Mouse (Mus musculus) heart, adult 8-10 months (tissue): ENCODE measurements at regions not wholly inside any gene's neighbourhood (a gene's known extent, or its start where the extent isn't known, plus 50 kb on each side); places are given as distances from the start of the nearest gene placed in this dataset.

Source experiments
- DNase-seq: peaks from one replicate; pipeline ENCODE4 v3.0.0; 2022; ENCODE audit warnings: low spot score

DNA sequence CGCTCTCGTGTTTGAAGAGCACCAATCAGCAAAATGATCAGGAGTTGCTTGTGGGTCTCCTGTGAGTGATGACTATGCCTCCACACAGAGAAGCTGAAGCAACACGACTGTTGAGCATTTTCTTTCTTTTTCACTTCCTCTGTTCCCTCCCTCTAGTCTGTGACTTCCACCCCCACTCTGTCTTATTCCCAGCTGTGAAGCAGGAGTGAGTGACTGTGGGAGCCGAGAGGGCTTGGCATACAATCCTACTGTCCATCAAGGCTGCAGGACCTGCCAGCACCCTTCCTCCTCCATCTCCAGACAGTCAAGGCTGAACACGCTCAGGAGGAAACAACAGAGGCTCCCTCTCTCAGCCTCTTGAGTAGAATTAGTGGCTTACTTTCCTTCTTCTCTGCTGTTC, 401.3 kb downstream of the Plcl1 start:
- peak; percentile 21 for DNase-seq

DNA sequence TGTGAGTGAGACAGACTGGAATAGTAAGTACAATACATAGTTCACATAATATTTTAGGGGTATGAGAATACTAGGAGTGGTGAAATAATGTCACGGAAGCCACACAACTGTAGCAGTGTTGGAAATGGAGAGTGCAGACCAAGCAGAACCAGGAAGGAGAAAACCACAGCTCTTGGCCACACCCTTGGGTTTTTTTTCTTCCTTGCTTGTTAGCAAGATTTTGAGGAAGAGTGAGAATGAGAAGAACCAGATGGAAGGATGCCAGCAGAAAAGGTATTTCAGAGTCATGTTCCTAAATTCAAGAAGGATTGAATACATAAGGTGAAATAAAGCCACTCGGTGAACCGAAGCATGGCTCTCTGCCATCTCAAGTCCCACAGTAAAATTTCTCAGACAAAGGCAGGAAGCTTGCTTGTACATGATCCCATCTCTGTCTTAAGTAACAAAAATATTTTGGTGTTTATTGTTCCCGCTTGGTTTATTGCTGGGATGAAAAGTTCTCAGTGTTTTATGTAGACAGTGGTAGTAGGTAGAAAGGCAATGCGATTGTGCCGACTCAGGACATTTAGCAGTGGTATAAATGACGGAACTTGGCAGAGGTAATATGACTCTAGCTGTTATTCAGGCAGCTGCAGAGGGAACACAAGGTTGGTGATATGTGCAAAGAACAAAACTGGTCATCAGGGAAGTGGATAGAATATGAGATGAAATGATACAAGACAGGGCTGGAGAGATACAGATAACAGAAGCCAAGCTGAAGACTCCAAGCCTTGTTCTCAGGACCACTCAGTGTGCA, 403.2 kb downstream of the Plcl1 start:
- DNase-seq: peak; percentile 32

DNA sequence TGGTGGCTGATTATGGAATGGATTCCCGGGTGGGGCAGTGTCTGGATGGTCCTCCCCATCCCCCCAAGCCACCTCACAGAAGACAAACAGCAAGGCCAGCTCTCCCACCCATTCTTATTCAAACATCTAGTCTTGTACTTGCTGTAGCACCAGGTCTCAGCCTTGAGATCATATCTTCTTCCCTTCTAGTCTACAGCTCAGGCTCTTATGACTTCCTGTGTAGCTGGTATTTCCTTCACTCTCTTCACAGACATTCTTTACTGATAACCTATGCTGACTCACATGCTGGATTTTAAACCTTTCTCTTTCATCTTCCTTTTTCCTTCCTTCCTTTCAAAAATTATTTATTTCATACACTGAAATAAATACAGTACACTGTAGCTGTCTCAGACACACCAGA, 406.8 kb downstream of the Plcl1 start:
- DNase-seq: no peak

- DNase-seq: no peak
Observed at GRCm38 (mm10) chr1:55820866-55821500, 415.3 kb downstream of the Plcl1 start.

- DNase-seq: no peak
Observed at GRCm38 (mm10) chr1:55822599-55822998, 416.9 kb downstream of the Plcl1 start.

DNA sequence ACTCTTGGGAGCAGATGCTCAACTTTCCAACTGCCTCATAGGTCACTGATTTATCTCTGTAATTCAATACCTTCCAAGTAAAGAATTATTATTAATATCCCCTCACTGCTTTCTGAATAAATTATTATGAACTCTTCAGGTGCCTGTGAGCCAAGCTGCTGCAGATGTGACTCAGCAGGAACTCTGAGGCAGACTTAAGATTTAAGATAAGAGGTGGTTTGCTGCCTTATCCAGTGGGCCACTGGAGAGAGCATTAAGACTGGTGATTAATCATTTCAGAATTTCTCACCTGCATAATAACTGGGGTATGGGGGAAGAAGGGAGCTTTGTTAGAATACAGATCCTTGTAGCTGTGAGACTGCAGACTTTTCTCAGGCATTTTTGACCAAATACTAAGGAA, 421.5 kb downstream of the Plcl1 start:
- no peak for DNase-seq

DNA sequence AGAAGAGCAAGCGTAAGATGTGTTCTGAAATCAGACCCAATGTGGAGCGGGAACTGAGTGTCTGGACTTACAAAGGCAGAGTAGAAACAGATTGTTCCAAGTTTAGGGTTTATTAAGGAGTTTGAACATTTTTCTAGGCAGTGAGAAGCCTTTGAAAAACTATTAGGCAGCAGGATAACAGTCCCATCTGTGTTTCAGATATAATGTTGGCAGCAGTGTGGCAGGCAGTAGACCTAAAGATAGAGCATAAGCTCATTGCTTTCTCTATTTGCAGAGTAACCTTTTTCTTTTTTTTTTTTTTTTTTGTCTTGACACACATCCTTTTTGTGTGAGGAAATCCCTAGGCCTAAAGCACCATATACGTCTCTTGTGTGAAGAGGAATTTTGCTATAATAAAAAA, 429.6 kb downstream of the Plcl1 start:
- no peak for DNase-seq

- DNase-seq: no peak
Observed at GRCm38 (mm10) chr1:55836750-55837149, 431.0 kb downstream of the Plcl1 start.

DNA sequence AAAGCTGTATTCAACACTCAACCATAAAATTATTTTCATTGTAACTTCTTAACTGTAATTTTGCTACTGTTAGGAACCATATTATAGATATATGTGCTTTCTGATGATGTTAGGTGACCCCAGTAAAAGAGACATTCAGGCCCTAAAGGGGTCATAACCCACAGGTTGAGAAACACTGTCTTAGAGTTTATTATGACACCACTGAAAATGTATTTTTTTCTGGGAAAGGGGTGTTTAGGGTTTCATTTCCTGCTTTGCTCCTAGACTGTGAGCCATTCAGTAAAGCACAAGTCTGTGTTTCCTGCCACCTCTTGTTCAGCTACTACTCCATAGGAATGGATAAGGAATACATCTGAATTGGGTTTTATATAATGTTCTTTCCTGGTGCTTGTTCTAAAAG, 431.6 kb downstream of the Plcl1 start:
- no peak for DNase-seq

- peak; percentile 55 for DNase-seq
Observed at GRCm38 (mm10) chr1:55838168-55838567, 432.4 kb downstream of the Plcl1 start.

GRCm38 (mm10) chr1:55848806-55849205, 443.1 kb downstream of the Plcl1 start:
- no peak for DNase-seq

DNA sequence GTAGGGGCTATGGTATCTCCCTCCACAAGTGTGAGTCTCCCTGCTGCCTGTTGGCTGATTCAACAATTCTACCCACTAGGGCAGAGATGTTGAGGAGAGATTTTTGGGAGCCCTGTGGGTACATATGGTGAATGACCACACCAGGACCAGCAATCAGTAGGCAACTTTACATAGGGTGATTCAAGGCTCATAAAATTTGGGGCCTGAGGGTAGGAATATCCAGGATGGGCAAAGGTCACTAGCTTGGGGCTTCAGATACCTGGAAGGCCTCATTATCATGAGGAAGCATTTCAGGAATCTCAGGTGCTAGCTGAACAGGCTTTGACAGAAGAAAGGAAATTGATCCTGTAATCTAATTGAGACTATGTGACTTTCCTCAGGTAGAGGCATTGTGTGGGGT, 446.6 kb downstream of the Plcl1 start:
- DNase-seq: no peak

GRCm38 (mm10) chr1:55859113-55859512, 453.4 kb downstream of the Plcl1 start:
- DNase-seq: no peak

- DNase-seq: no peak
Observed at GRCm38 (mm10) chr1:55863113-55863512, 457.4 kb downstream of the Plcl1 start.

GRCm38 (mm10) chr1:55865274-55865673, 459.6 kb downstream of the Plcl1 start:
- DNase-seq: no peak

- DNase-seq: no peak
Observed at GRCm38 (mm10) chr1:55866677-55867076, 461.0 kb downstream of the Plcl1 start.

- no peak for DNase-seq
Observed at GRCm38 (mm10) chr1:55873583-55873982, 467.9 kb downstream of the Plcl1 start.

- DNase-seq: peak; percentile 52
Observed at GRCm38 (mm10) chr1:55874143-55874867, 468.6 kb downstream of the Plcl1 start.

DNA sequence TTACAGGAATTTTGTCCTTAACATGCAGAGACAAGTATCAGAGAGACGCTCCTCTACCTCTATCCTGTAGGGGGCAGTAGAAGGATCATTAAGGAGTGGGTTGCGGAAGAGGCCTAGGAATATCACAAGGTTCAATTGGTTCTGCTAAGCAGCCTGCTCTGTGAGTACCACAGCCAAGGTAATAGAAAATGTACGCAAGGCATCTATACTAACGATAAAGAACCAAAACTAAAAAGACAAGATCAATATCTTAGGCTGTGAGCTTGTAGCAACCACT, 469.1 kb downstream of the Plcl1 start:
- no peak for DNase-seq

DNA sequence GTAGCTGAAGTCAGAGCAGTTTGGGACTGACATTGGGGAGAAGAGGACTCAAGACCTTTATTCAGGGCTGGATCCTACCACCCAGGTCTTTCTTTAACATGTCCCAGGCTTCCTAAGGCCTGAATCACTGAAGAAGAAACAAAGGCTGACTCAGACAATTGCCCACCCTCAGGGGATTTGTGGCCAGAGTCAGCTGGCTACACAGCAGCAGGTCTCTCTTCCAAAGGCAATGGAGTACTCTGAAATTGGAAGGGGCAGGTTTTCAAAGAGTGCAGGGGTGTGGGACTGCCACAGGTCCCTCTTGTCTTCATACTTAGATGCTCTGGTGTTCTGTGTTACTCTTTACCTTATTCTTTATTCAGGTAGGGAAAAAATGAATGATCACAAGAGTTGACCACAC, 478.9 kb downstream of the Plcl1 start:
- no peak for DNase-seq

- DNase-seq: no peak
Observed at GRCm38 (mm10) chr1:55886383-55887070, 480.8 kb downstream of the Plcl1 start.

GRCm38 (mm10) chr1:55887386-55887785, 481.7 kb downstream of the Plcl1 start:
- no peak for DNase-seq
